ENCODE assay signal across 22 mouse cellular contexts in genomic region chr11:32309928-32310327, GRCm38 (mm10). TPM values are rescaled to one million over a fixed set of nuclear protein-coding genes. Genes with fewer than 3 reads are reported as not detected.
"Had no signal": no experiment of that assay in that cellular context is flagged by ENCODE, and none has a peak within 500 bp of the region (broad histone marks: within the 10 kb centered on the region; RNA-seq: fewer than 3 reads in every experiment).

No protein-coding gene starts in this region.

- H3K9me3 ChIP-seq: lung, embryonic 15.5 days; megakaryocyte, embryonic 14.5 days; midbrain, embryonic 13.5 days; midbrain, embryonic 15.5 days; neural tube, embryonic 12.5 days; stomach, embryonic 15.5 days had no signal

- H3K4me1 ChIP-seq: lung, embryonic 15.5 days; midbrain, embryonic 13.5 days; midbrain, embryonic 15.5 days; neural tube, embryonic 12.5 days; stomach, embryonic 15.5 days had no signal

- DNase-seq: lung, adult 2 months; lung, postnatal 14 days; lung, postnatal 36 days; right cerebral cortex, postnatal 14 days; thymus, adult 2 months; thymus, postnatal 25 days; thymus, postnatal 4 days had no signal

- H3K27ac ChIP-seq: lung, embryonic 15.5 days; macrophage; midbrain, embryonic 13.5 days; midbrain, embryonic 15.5 days; neural tube, embryonic 12.5 days; stomach, embryonic 15.5 days; stomach, postnatal 0 days had no signal

- H3K27me3 ChIP-seq: lung, embryonic 15.5 days; midbrain, embryonic 13.5 days; midbrain, embryonic 15.5 days; neural tube, embryonic 12.5 days; stomach, embryonic 15.5 days had no signal

- H3K9ac ChIP-seq: lung, embryonic 15.5 days; midbrain, embryonic 13.5 days; midbrain, embryonic 15.5 days; neural tube, embryonic 12.5 days; stomach, embryonic 15.5 days had no signal

- H3K4me3 ChIP-seq: lung, embryonic 15.5 days; megakaryocyte, embryonic 14.5 days; midbrain, embryonic 13.5 days; midbrain, embryonic 15.5 days; neural tube, embryonic 12.5 days; stomach, embryonic 15.5 days had no signal

- ATAC-seq: lung, postnatal 0 days; midbrain, embryonic 13.5 days; midbrain, embryonic 15.5 days had no signal

- H3K4me2 ChIP-seq: lung, embryonic 15.5 days; midbrain, embryonic 11.5 days; midbrain, embryonic 13.5 days; midbrain, embryonic 15.5 days; neural tube, embryonic 12.5 days; stomach, embryonic 15.5 days had no signal

- H3K36me3 ChIP-seq: lung, embryonic 15.5 days; midbrain, embryonic 13.5 days; midbrain, embryonic 15.5 days; neural tube, embryonic 12.5 days; stomach, embryonic 15.5 days had no signal

RNA-seq across cellular contexts. Expression of gene Hbq1a, which starts 10.1 kb away (rescaled TPM):
- total RNA-seq: megakaryocyte progenitor cell, adult 5-6 weeks; monocyte, adult 5-6 weeks; neutrophil, adult 5-6 weeks had no signal
- polyA plus RNA-seq: macrophage; stomach, postnatal 0 days; testis, adult 2 months; thymus, adult 2 months; urinary bladder, adult 2 months had no signal

RNA-seq across cellular contexts. Expression of gene Hba-a2, which starts 13.6 kb away (rescaled TPM):
- polyA plus RNA-seq: macrophage had no signal

RNA-seq across cellular contexts. Expression of gene Hbq1b, which starts 23.2 kb away (rescaled TPM):
- total RNA-seq: megakaryocyte progenitor cell, adult 5-6 weeks; monocyte, adult 5-6 weeks had no signal
- polyA plus RNA-seq: macrophage; testis, adult 2 months; urinary bladder, adult 2 months had no signal

RNA-seq across cellular contexts. Expression of gene Hba-a1, which starts 26.6 kb away (rescaled TPM):
- polyA plus RNA-seq: macrophage had no signal

RNA-seq across cellular contexts. Expression of gene Hba-x, which starts 33.7 kb away (rescaled TPM):
- total RNA-seq: megakaryocyte progenitor cell, adult 5-6 weeks; monocyte, adult 5-6 weeks; neutrophil, adult 5-6 weeks had no signal
- polyA plus RNA-seq: lung, adult 2 months; macrophage; testis, adult 2 months had no signal
